Mouse (Mus musculus): ENCODE results near the gene Olfr804.

Olfr804 gene

DNA sequence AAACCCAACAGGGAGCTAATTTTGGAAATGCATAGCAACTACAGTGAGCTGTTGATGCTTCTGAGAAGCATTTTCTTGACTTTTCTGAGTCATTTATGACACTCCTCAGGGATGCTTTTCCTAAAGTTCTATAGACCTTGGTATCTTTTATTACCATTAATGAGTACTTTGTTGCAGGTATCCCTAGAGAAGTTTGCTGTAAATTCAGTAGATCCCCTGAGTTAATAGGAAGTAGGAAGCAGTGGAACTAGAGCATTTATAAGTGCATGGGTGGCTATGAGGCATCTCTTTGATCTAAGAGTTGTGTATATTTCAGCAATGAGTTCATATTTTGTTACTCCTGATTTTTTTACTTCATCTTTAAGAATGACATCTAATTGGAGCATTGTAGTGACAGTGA, at the start of gene Olfr804:
Gene Olfr804, plus strand, starts transcription at position 301 of the 400 bp plus-strand sequence.
- no peak for DNase-seq (ENCODE audit: low read depth, low spot score)

DNA sequence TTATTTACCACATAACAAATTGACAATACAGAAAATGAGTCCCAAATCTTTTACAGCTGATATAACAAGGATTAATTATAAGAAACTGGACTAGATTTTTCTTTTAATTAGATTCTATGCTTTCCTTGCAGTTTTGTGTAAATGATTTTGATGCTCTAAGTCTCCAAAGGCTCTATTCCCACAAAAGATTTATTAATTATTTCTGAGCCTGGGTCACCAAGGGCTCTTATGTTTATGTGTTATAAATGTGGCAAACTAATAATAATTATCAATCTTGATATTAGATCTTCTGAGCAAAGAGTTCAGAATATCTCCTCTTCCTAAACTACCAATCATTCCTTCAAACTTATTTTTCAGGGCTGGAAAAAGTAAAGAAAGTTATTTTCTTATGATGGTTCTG, 45.6 kb upstream of the Olfr804 start, which contains the start of gene Olfr800:
Gene Olfr800, plus strand, starts transcription at position 301 of the 400 bp plus-strand sequence.
- no peak for DNase-seq (ENCODE audit: low read depth, low spot score)

DNA sequence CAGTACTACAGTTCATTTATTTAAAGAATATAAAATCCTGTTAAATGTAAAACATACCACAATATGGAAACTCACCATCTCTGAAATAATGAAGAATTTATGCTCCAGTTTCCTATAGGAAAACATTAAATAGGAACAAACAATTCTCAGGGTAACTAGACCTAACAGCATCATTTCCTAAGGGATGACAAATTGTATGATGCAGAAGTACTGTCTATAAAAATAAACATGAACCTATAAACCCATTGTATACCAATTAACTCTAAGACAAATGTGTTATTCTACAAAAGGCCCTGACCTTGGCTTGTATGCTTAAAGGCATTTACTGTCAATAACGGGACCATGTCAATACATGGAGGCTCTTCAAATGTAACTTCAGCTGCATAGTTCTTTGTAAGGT, 29.2 kb upstream of the Olfr804 start, which contains the start of gene Olfr801:
Gene Olfr801, minus strand, starts transcription at position 101 of the 400 bp plus-strand sequence.
- DNase-seq (ENCODE audit: low read depth, low spot score), result no peak

DNA sequence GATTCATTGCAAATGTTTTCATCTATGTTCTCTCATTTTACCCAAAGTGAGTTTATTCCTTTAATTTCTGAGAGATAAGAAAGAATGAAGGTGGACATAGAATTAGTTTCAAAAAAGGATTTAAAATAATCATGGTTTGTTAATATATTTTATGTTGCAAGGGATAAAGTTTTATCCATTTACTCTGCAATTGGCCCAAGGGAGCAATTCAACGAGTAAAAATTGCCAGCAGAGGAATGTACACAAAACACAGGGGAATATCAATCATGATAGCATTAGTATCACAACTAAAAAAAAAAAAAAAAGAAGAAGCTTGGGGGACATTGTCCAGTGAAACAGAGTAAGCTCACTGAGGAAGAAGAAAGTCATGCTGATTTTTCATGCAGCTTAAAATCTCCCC, 14.9 kb upstream of the Olfr804 start, which contains the start of gene Olfr802:
Gene Olfr802, minus strand, starts transcription at position 101 of the 400 bp plus-strand sequence.
- no peak for DNase-seq (ENCODE audit: low read depth, low spot score)

DNA sequence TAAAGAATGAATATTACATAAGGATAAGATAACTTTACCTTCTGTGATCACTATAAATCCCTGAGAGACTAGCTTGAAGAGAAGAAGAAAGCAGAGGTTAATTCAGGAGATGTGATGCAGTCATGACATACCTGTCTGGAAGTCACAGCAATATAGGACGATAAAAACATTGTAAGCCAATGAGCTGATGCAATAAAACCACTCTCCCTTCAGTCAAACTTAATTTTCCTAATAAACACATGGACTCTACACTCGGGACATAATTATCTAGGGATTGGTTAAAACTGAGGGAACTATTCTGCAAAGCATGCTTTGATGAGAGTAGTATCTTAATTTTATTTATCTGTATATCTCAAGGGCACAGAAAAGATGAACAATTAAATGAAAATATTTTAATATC, 8.8 kb upstream of the Olfr804 start, which contains the start of gene Olfr803:
Gene Olfr803, minus strand, starts transcription at position 101 of the 400 bp plus-strand sequence.
- DNase-seq (ENCODE audit: low read depth, low spot score), result no peak

DNA sequence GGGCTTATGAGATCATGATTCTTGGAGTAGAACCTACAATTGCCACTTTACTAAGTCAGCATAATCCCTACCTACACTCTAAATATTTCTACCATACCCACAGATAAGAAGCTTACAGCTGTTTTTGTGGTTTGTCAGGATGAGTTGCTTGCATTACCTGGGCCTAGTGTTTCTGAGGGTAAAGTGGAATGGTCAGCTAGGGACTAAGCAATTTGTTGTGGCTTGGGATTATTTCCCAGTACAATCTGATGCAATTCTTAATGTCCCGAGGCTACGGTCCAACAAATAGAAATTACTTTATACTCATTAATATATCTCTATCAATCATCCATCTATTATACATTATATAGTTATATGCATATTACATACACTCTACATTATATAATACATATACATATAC, 26.3 kb downstream of the Olfr804 start, which contains the start of gene Olfr805:
Gene Olfr805, minus strand, starts transcription at position 101 of the 400 bp plus-strand sequence.
- no peak for DNase-seq (ENCODE audit: low read depth, low spot score)

DNA sequence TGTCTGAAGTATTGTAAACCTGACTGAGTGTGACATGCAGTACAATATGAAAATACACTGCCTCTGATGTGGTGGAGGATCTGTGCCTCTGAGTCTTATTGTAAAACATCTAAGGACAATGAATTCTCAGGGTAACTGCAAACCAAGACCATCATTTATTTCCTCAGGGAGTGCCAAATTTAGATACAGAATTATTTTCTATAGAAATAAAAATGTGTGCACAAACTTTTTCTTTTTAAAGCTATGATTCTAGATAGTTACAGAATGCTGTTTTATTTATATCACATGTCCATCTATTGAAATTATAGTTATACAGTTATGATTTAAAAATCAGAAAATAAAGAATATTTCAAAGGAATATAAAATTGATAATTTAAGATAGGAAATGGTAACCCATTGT, 38.8 kb downstream of the Olfr804 start, which contains the start of gene Olfr806:
Gene Olfr806, minus strand, starts transcription at position 101 of the 400 bp plus-strand sequence.
- DNase-seq (ENCODE audit: low read depth, low spot score), result no peak

DNA sequence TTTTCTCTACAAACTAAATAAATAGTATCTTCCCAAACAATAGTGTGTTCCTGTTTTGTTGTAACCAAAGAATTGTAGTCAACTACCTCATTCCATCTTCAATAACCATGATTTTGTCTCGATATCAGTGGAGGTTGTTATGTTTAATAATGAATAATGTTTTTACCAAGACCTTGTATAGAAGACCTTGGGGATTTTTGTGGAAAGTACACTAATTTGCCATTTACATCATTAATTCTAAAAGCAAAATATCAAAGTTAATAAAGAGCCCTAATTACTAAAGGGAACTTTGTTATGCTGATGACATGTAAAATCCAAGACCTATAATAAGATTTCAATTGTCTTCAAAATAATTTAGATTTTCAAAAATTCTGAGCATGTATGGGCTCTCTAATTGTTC, 54.7 kb downstream of the Olfr804 start, which contains the start of gene Olfr807:
Gene Olfr807, minus strand, starts transcription at position 101 of the 400 bp plus-strand sequence.
- DNase-seq (ENCODE audit: low read depth, low spot score), result no peak
